Mouse (Mus musculus) small intestine, adult 2 months (tissue): ENCODE measurements around the gene Mrpl12.
"Not testable (repeated sequence)": the region's sequence is repeated elsewhere in the genome, so short reads cannot be mapped to it uniquely, and the experiment has no call there.

Experiments
- CTCF ChIP-seq: fragments of 200-500 bp; IDR thresholded peaks from 2 replicates; pipeline ENCODE4 v1.5.1; 2012; ENCODE audit warnings: low read depth, mild to moderate bottlenecking, control low read depth, inconsistent platforms, low read length, moderate library complexity, mixed read lengths; ENCODE audit not compliant: insufficient replicate concordance, insufficient read length; ENCODE audit errors: extremely low read depth
- POLR2A ChIP-seq: fragments of 200-500 bp; IDR thresholded peaks from 2 replicates; pipeline ENCODE4 v1.6.1; 2012; ENCODE audit warnings: low read depth, mild to moderate bottlenecking, control low read depth, inconsistent platforms, low read length, moderate library complexity

- TF ChIP-seq CTCF, POLR2A: not testable (repeated sequence)
Measured at GRCm38 (mm10) chr11:120514262-120514661, 29.8 kb downstream of the Mrpl12 start.
